Mouse (Mus musculus) CH12.LX (cell line): ENCODE measurements around the gene Col9a2.

ENCODE experiments used
- CHD1 ChIP-seq: IDR thresholded peaks from 2 replicates; pipeline ENCODE4 v1.6.1; 2012; ENCODE audit warnings: low read depth, low read length, improper control_type of control experiment, inconsistent platforms
- CTCF ChIP-seq, 2 experiments: IDR thresholded peaks in 1 of 2; conservative IDR thresholded peaks in 1 of 2; 2 replicates each; pipeline ENCODE4 v1.5.1; 2011 to 2012; ENCODE audit warnings: low read depth in 2 of 2, low read length in 2 of 2, improper control_type of control experiment in 1 of 2, inconsistent platforms in 1 of 2, mild to moderate bottlenecking in 1 of 2, moderate library complexity in 1 of 2
- ELF1 ChIP-seq: IDR thresholded peaks from 2 replicates; pipeline ENCODE4 v1.6.1; 2014; ENCODE audit warnings: low read depth, mild to moderate bottlenecking, inconsistent platforms, low read length, improper control_type of control experiment
- HCFC1 ChIP-seq: IDR thresholded peaks from 2 replicates; pipeline ENCODE4 v1.6.1; 2012; ENCODE audit warnings: low read depth, mild to moderate bottlenecking, inconsistent platforms, low read length, improper control_type of control experiment
- KAT2A ChIP-seq: IDR thresholded peaks from 2 replicates; pipeline ENCODE4 v1.6.1; 2012; ENCODE audit warnings: low read length, improper control_type of control experiment, inconsistent platforms; ENCODE audit not compliant: insufficient replicate concordance
- MAZ ChIP-seq: IDR thresholded peaks from 2 replicates; pipeline ENCODE4 v1.6.1; 2012; ENCODE audit warnings: low read depth, mild to moderate bottlenecking, inconsistent platforms, low read length, improper control_type of control experiment, moderate library complexity
- POLR2A ChIP-seq: IDR thresholded peaks from 2 replicates; pipeline ENCODE4 v1.6.1; 2011; ENCODE audit warnings: low read depth, mild to moderate bottlenecking, improper control_type of control experiment, low read length
- RAD21 ChIP-seq: IDR thresholded peaks from 2 replicates; pipeline ENCODE4 v1.6.1; 2011; ENCODE audit warnings: low read depth, mild to moderate bottlenecking, low read length, improper control_type of control experiment, moderate library complexity
- RCOR1 ChIP-seq: conservative IDR thresholded peaks from 2 replicates; pipeline ENCODE4 v1.6.1; 2012; ENCODE audit warnings: low read depth, mild to moderate bottlenecking, inconsistent platforms, low read length, improper control_type of control experiment
- USF1 ChIP-seq: IDR thresholded peaks from 2 replicates; pipeline ENCODE4 v1.6.1; 2014; ENCODE audit warnings: low read depth, mild to moderate bottlenecking, inconsistent platforms, low read length, improper control_type of control experiment
- ZC3H11A ChIP-seq: IDR thresholded peaks from 2 replicates; pipeline ENCODE4 v1.6.1; 2012; ENCODE audit warnings: low read depth, mild to moderate bottlenecking, inconsistent platforms, low read length, improper control_type of control experiment
- ZMIZ1 ChIP-seq: IDR thresholded peaks from 2 replicates; pipeline ENCODE4 v1.6.1; 2012; ENCODE audit warnings: low read depth, mild to moderate bottlenecking, inconsistent platforms, low read length, improper control_type of control experiment
- ZNF384 ChIP-seq: IDR thresholded peaks from 2 replicates; pipeline ENCODE4 v1.6.1; 2012; ENCODE audit warnings: low read depth, low read length, improper control_type of control experiment, inconsistent platforms

- no peak for TF ChIP-seq CTCF (conservative IDR thresholded peaks at IDR 0.05 in 1 of 2, IDR thresholded peaks at IDR 0.05 in 1 of 2; ENCODE audit: low read depth in 2 of 2, low read length in 2 of 2)
- no peak for TF ChIP-seq ZC3H11A
- TF ChIP-seq HCFC1: no peak
- no peak for TF ChIP-seq RCOR1
- no peak for TF ChIP-seq ELF1
- no peak for TF ChIP-seq ZNF384
- no peak for TF ChIP-seq ZMIZ1
- TF ChIP-seq RAD21: no peak
- no peak for TF ChIP-seq POLR2A
- TF ChIP-seq MAZ: no peak
- no peak for TF ChIP-seq USF1
- TF ChIP-seq KAT2A: no peak
- TF ChIP-seq CHD1: no peak
Observed at GRCm38 (mm10) chr4:121028146-121028545, 11.0 kb upstream of the Col9a2 start.
